Mouse (Mus musculus) right cerebral cortex, adult 18-20 months (tissue): Measurements from ENCODE around the gene Mbnl1.

Experiments
- DNase-seq: peaks from one replicate; pipeline ENCODE4 v3.0.0; 2022; ENCODE audit warnings: mixed read lengths

The Mbnl1 gene

DNA sequence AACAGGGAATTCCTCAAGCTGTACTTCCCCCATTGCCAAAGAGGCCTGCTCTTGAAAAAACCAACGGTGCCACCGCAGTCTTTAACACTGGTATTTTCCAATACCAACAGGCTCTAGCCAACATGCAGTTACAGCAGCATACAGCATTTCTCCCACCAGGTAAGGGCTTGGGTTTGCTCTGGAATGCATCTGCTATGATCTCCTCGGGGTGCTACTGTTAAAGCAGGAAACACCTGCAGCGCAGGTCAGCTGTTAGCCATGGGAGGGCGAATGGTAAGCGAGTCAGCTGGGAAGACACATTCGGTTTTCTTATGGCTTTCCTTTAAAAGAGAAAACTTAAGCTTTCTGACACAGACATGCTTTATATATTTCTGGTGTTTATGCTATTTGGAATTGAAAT lies 143.0 kb downstream of the Mbnl1 start:
- DNase-seq, result no peak

DNA sequence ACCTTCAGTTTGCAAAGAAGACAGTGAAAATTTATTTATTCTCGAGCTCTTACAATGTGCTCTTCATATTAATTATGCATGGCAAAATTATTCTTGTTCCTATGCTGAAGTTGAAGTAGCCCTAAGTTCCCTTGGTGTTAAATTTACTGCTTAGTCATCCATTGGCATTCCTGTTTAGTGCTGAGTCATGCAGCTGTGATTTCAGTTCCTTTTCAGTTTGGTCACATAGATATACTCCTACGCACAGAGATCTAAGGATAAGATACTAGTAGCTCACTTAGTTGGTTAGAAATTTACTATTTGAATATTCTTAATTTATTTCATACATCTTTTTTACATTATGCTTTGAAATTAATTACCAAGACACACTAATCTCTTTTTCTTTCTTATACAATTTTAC lies 143.5 kb downstream of the Mbnl1 start:
- DNase-seq, result peak; percentile 26

DNA sequence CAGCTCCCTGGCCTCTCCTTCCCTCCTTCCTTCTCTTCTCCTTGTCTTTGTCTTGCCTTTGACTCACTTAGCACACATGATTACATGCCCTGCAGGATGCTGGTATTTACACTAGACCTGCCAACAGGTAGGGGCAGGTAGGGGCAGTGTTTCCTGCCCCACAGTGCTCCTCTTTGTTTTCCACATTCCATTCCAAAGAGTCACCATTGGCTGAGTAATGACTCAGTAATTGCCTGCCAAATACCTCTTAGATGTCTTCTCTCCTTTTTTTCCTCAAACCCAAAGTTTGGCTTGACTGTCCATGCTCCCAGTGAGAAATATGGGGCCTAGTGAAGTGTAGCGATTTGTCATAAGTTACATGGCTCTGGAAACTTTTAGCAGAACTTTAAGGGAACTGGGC lies 145.0 kb downstream of the Mbnl1 start:
- no peak for DNase-seq

DNA sequence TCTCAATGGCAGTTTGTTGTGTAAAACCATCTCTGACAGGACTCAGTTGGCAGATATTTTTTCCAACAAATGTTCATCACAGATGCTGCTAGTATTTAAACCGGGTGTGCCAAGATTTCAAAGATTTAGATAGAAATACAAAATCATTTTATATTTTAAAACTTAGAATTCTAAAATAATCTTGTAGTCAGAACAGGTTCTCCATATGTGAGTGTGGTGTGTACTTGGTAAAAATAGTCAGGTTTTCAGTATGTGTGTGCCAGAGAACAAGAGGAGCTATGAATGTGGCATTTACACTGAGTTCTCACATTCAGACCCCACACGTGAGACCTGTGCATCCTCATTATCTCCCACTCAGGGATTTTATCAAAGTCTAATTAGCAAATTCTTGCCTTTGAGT lies 147.6 kb downstream of the Mbnl1 start:
- no peak for DNase-seq

DNA sequence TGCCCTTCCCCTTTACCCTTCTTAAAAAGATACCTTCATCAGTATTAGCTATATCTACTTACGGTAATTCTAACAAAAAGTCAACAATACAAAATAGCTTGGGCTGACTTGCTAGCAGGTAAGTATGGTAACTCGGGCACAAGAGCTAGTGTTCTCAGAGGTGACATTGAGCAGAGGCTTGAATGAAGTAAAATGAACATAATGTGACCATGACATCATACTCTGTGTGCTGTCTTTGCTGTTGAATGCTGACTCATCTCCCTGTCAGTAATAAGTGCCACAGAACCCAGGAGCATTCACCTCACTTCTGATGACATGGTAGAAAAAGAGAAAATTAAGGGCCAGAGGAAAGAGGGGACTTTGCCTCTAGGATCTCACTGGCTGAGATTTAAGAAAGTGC lies 158.6 kb downstream of the Mbnl1 start:
- no peak for DNase-seq

DNA sequence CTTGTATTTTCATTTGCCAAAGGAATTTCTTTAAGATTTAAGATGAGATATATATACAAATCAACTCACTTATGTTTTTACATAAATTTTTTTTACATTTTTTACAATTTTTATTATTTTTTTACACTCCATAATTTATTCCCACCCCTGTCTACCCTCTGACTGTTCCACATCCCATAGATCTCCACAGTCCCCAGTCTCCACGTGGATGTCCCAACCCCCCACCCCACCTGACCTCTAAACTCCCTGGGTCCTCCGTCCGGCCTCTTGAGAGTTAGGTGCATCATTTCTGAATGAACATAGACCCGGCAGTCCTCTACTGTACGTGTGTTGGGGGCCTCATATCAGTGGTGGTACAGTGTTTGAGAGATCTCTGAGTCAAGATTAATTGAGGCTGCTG lies 159.1 kb downstream of the Mbnl1 start:
- DNase-seq, result no peak

DNA sequence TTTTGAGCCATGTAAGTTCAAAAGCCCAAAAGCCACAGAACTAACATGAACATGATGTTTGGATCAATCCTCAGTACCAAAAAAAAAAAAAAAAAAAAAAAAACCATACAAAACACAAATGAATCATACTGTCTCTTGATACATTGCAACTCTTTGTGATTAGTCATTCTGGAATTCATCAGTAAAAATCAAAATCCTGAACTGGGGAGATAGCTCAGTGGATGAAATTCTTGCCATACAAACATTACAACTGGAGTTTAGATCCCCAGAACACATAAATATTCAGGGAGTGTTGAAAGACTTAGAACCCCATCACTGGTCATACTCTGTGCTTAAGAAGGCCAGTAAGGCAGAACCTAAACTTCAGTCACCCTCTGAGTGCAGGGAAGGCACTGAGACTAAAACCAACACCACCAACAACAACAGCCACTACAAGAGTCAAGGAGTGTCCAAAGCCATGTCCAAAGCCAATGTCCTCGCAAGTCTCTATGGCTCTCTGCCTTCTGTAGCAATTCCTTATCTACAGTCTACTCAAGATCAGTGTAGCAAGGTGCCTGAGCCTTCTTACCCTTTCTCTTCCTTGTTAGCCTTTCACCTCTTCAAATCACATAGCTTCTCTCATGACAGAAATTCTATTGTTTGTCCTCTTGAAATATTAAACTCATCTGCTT lies 160.3 kb downstream of the Mbnl1 start:
- DNase-seq, result no peak

DNA sequence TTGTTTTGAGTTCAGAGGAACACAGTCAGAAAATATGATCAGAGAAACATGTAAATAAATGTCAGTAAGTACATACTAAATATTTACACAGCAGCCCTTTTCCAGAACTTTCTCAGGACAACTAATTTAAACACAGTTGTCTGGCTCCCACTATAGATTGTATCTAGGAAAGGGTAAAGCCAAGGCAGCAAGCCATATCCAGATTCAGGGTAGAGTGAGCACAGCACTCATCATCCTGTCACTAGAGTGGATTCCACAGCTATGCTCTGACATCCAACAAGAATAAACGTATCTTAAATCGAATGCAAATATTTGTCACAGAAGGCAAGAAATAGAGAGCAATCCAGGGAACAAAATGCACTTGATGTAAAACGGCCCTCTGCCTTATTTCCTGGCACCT lies 165.9 kb downstream of the Mbnl1 start:
- DNase-seq, result no peak

DNA sequence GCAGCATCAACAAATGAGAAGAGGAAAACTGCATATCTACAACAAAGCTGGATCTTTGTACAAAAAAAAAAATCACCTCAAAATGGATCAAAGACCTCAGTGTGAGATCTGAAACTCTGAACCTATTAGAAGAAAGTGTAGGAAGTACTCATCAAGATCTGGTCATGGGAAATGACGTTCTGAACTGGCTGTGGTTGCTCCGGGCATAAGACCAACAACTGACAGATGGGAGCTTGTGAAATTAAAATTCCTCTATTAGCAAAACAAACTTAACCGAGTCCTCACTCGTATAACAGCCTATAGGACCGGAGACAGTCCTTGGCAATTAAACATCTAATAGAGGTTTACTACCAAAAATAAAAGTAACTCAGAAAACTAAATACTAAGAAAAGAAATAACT lies 166.5 kb downstream of the Mbnl1 start:
- no peak for DNase-seq

DNA sequence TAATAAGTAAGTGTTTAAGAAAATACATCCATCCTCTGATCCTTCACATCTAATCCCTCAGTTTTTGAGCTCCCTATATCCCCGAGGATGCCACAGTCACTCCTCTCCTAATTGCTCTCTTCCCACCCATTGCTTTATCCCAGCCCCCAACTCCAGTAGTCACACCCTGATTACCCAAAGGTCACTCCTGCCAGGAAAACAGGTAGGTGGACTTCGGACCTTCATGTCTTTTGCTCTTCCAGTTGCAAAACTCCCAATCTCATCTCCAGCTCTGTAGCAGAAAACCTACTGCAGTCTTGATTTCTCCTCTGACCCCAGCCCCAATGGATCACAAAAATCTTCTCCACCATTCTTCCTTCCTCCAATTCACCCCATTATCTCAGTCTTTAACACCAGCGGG lies 169.6 kb downstream of the Mbnl1 start:
- DNase-seq, result no peak

DNA sequence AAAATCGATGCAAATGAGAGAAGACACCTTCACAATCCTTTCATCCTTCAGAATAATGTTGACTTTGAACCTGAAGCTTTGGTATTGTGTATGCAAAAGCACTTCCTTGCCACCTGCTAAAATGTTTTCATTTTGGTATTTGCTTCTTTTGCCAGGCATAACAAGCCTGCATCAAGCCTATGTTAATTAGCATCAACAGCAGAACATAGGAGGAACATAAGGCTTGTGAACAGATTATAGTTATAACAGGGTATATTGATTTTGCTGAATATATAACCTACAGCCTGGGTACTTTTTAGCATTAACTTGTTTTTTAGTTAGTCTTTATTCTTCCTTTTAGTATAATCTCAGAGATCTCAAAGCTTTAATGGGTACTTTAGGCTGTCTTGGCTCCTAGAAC lies 172.9 kb downstream of the Mbnl1 start:
- no peak for DNase-seq

DNA sequence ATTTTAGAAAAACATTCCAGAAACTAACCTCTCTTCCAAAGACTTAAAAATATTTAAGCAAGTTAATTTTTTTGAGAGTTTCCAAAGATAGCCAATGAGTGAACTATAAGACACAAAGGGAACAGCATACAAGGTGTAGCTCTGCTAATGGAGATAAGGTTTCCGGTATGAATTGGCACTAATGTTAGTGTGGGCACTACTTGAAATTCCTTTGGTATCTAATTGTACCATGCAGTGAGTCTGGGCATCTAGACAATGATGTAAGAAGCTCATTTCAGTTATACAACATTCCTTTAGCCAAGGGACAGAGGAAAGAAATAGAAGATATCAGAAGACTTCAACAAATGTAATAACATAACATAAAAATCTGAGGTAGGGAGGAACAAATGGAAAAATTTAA lies 175.7 kb downstream of the Mbnl1 start:
- DNase-seq, result no peak

DNA sequence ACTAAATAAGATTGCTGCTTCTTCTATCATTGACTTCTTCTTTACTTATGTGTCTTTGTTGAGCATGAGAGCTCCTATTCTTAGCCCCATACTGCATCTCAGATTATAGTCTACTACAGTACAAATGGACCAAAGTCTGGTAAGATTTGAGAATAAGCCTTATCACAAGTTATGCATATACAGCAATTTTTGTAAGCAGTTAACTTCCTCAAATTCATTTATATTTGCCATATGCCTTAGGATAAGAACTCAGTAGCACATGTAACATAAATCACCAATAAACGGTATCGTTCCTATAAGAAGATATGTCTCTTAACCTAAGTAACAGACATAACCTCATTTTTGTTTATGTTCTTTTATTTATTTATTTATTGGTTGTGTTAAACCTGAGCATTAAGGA lies 188.1 kb downstream of the Mbnl1 start:
- no peak for DNase-seq
